Mouse (Mus musculus) cerebellum, adult 2 months (tissue): ENCODE measurements around the gene Hsdl1.

Experiments
- CTCF ChIP-seq: fragments of 200-500 bp; IDR thresholded peaks from 2 replicates; pipeline ENCODE4 v1.5.1; 2011; ENCODE audit warnings: low read depth, mild to moderate bottlenecking, control low read depth, low read length, moderate library complexity, borderline replicate concordance; ENCODE audit not compliant: insufficient read depth
- POLR2A ChIP-seq: fragments of 200-500 bp; IDR thresholded peaks from 2 replicates; pipeline ENCODE4 v1.6.1; 2011; ENCODE audit warnings: low read length, control low read depth, borderline replicate concordance; ENCODE audit not compliant: insufficient read depth

DNA sequence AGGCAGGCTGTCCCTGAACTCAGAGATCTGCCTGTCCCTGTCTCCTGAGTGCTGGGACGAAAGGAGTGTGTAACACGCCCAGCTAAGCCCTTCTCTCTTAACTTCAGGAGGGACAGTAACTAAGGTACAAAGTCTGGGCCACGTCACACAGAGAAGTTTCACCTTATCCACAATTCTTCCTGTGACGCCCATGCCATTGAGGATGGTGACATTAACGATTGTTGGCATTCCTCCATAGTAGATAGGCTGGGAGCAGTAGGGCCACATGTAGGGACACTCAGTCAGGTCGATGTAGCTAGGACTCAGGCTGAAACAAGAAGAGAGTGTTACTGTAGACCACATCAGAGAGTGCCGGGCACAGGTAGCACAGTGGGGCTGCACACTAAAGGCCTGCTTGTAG, 46.2 kb downstream of the Hsdl1 start:
- TF ChIP-seq CTCF (no peak), POLR2A (no peak)
